Mouse (Mus musculus) liver, embryonic 14.5 days (tissue): Measurements from ENCODE around the gene Pafah1b1.

ENCODE experiments used
- CTCF ChIP-seq: IDR thresholded peaks from 2 replicates; pipeline ENCODE4 v1.5.1; 2016; ENCODE audit warnings: antibody characterized with exemption, low read depth, control low read depth
- EP300 ChIP-seq: IDR thresholded peaks from 2 replicates; pipeline ENCODE4 v1.6.1; 2016; ENCODE audit warnings: antibody characterized with exemption, low read depth

DNA sequence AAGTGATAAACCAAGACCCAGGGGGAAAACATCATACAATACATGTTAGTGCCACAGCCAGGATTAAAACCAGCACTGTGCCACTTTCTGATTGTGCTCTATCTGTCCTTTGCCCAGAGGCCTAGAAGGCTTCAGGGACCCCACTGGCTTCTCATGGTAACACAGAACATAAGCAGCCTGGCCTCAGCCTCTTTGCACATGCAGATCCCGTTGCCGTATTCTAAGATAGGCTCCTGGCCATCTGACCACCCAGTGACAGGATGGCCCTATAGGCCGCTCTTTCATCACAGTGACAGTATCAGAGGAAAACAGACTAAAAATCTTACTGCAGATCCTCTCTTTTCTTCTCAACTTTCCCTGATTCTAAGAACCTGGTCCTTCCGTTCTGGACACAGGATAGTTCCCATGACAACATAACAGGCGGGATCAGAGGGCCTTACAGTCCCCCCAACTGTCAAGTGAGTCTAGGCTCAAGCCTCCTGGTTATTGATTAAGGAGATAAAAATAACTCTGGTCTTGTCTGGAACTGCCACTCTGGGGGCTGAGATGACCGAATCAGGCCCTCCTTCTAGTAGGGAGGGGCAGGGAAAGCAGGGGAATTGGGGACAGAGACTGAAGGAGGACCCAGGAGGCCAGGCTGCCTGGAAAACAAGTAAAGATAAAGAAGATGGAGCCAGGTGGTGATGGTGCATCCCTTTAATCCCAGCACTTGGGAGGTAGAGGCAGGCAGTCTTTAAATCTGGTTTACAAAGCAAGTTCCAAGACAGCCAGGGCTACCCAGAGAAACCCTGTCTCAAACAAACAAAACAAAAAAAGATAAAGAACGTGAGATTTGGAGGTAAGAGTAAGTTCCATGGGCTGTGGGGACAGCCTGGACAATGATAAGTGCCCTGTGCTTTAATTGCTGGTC, 92.3 kb downstream of the Pafah1b1 start:
- TF ChIP-seq CTCF = no peak
- TF ChIP-seq EP300 = no peak
